Mouse (Mus musculus) embryonic facial prominence, embryonic 15.5 days (tissue): ENCODE data around the gene Speer4c. TPM values are rescaled to one million over a fixed set of nuclear protein-coding genes. Genes with fewer than 3 reads are reported as not detected.
"Not testable (repeated sequence)": the region's sequence is repeated elsewhere in the genome, so short reads cannot be mapped to it uniquely, and the experiment has no call there.

ENCODE experiments used
- ATAC-seq: fragments of 200-750 bp; cut with Nextera tagmentation; 2 replicates; pipeline ENCODE4 v1.8.0; 2017; ENCODE audit warnings: low read depth, moderate TSS enrichment; ENCODE audit not compliant: insufficient number of reproducible peaks, low FRiP score, low TSS enrichment
- H3K27ac ChIP-seq: fragments of 300-500 bp; sonication (generic); replicated peaks from 2 replicates; pipeline ENCODE4 v1.5.1; 2015; ENCODE audit warnings: mild to moderate bottlenecking, inconsistent platforms
- H3K27me3 ChIP-seq: fragments of 300-500 bp; sonication (generic); 2 replicates; pipeline ENCODE4 v1.6.1; 2015; ENCODE audit warnings: inconsistent platforms
- H3K36me3 ChIP-seq: fragments of 300-500 bp; sonication (generic); 2 replicates; pipeline ENCODE4 v1.6.1; 2015; ENCODE audit warnings: mild to moderate bottlenecking, inconsistent platforms
- H3K4me1 ChIP-seq: fragments of 300-500 bp; sonication (generic); 2 replicates; pipeline ENCODE4 v1.6.1; 2015; ENCODE audit warnings: inconsistent platforms
- H3K4me2 ChIP-seq: fragments of 300-500 bp; sonication (generic); replicated peaks from 2 replicates; pipeline ENCODE4 v1.6.1; 2015; ENCODE audit warnings: mild to moderate bottlenecking, inconsistent platforms
- H3K4me3 ChIP-seq: fragments of 300-500 bp; sonication (generic); replicated peaks from 2 replicates; pipeline ENCODE4 v1.5.1; 2015; ENCODE audit warnings: mild to moderate bottlenecking, inconsistent platforms
- H3K9ac ChIP-seq: fragments of 300-500 bp; sonication (generic); 2 replicates; pipeline ENCODE4 v1.6.1; 2015; ENCODE audit warnings: inconsistent platforms
- H3K9me3 ChIP-seq: fragments of 300-500 bp; sonication (generic); replicated peaks from 2 replicates; pipeline ENCODE4 v1.6.1; 2016; ENCODE audit warnings: inconsistent platforms
- WGBS: fragments of 180-500 bp; shearing (Covaris S2); methylation state at CpG from one replicate; pipeline ENCODE4 v1.1.7; 2015; 5-methylcytosine and 5-hydroxymethylcytosine counted together
- polyA plus RNA-seq: library from polyadenylated mRNA; unstranded; fragments of >200 nt; fragmentation: Nextera tagmentation; extraction: Ambion mirVana; gene quantifications from 2 replicates; pipeline ENCODE4 v1.2.1, GENCODE M21; 2015

Speer4c gene
- 0.16 and 0.17 TPM in 2 replicates for polyA plus RNA-seq

- H3K36me3 ChIP-seq, H3K9ac ChIP-seq, H3K9me3 ChIP-seq, H3K4me3 ChIP-seq, H3K4me2 ChIP-seq, H3K27ac ChIP-seq, H3K4me1 ChIP-seq, ATAC-seq, H3K27me3 ChIP-seq: not testable (repeated sequence)
Observed at GRCm38 (mm10) chr5:15714171-15714570, at the start of gene Speer4c. TSS of gene Speer4c (minus strand) at chr5:15714271.

- H3K9ac ChIP-seq, result no peak overlapping the region
- H3K4me2 ChIP-seq, result no peak overlapping the region
- 39% methylated on average over 4 of the region's 4 CpGs for WGBS
- H3K36me3 ChIP-seq, result no peaks in the 10 kb centered on the region
- no peak overlapping the region for H3K4me3 ChIP-seq
- no peaks in the 10 kb centered on the region for H3K9me3 ChIP-seq
- no peaks in the 10 kb centered on the region for H3K4me1 ChIP-seq
- ATAC-seq, result peak; percentile 84
- H3K27me3 ChIP-seq, result no peaks in the 10 kb centered on the region
- no peak overlapping the region for H3K27ac ChIP-seq
Observed at GRCm38 (mm10) chr5:15747478-15748255, 33.6 kb upstream of the Speer4c start.

- Histone ChIP-seq H3K4me2 (no peak overlapping the region), H3K27me3 (no peaks in the 10 kb centered on the region), H3K9ac (no peak overlapping the region), H3K27ac (no peak overlapping the region), H3K9me3 (no peaks in the 10 kb centered on the region), H3K4me1 (no peaks in the 10 kb centered on the region), H3K4me3 (no peak overlapping the region), H3K36me3 (no peaks in the 10 kb centered on the region)
- no peak for ATAC-seq
- WGBS, result 78% methylated on average over 3 of the region's 3 CpGs
Observed at GRCm38 (mm10) chr5:15734097-15734867, 20.2 kb upstream of the Speer4c start.

- H3K4me3 ChIP-seq, H3K36me3 ChIP-seq, H3K27ac ChIP-seq, H3K9me3 ChIP-seq, H3K4me2 ChIP-seq, H3K27me3 ChIP-seq, H3K4me1 ChIP-seq, H3K9ac ChIP-seq, ATAC-seq: not testable (repeated sequence)
- WGBS, result 26% methylated on average over 5 of the region's 5 CpGs
Observed at GRCm38 (mm10) chr5:15702891-15703290, 11.2 kb downstream of the Speer4c start.

- not testable (repeated sequence) for H3K4me1 ChIP-seq, H3K9ac ChIP-seq, ATAC-seq, H3K36me3 ChIP-seq, H3K4me2 ChIP-seq, H3K27ac ChIP-seq, H3K27me3 ChIP-seq, H3K9me3 ChIP-seq, H3K4me3 ChIP-seq
- WGBS, result 38% methylated on average over 2 of the region's 2 CpGs
Observed at GRCm38 (mm10) chr5:15697719-15698118, 16.4 kb downstream of the Speer4c start.

GRCm38 (mm10) chr5:15691849-15692248, 22.2 kb downstream of the Speer4c start:
- not testable (repeated sequence) for H3K9ac ChIP-seq, ATAC-seq, H3K27ac ChIP-seq, H3K4me3 ChIP-seq, H3K27me3 ChIP-seq, H3K9me3 ChIP-seq, H3K36me3 ChIP-seq, H3K4me1 ChIP-seq, H3K4me2 ChIP-seq
- 81% methylated on average over 4 of the region's 4 CpGs for WGBS

GRCm38 (mm10) chr5:15690822-15691221, 23.2 kb downstream of the Speer4c start:
- H3K4me2 ChIP-seq, H3K36me3 ChIP-seq, H3K9me3 ChIP-seq, ATAC-seq, H3K9ac ChIP-seq, H3K27ac ChIP-seq, H3K27me3 ChIP-seq, H3K4me1 ChIP-seq, H3K4me3 ChIP-seq: not testable (repeated sequence)
- WGBS, result 71% methylated on average over 4 of the region's 4 CpGs

- H3K36me3 ChIP-seq, H3K4me3 ChIP-seq, H3K9me3 ChIP-seq, H3K9ac ChIP-seq, H3K27me3 ChIP-seq, H3K27ac ChIP-seq, H3K4me1 ChIP-seq, H3K4me2 ChIP-seq: not testable (repeated sequence)
- WGBS, result 70% methylated on average over 6 of the region's 6 CpGs
- ATAC-seq, result peak; percentile 84
Observed at GRCm38 (mm10) chr5:15689659-15690213, 24.3 kb downstream of the Speer4c start.

GRCm38 (mm10) chr5:15688874-15689658, 25.0 kb downstream of the Speer4c start:
- not testable (repeated sequence) for H3K9ac ChIP-seq, H3K4me2 ChIP-seq, H3K27me3 ChIP-seq, H3K4me1 ChIP-seq, H3K27ac ChIP-seq, H3K9me3 ChIP-seq, H3K4me3 ChIP-seq, H3K36me3 ChIP-seq
- WGBS, result 63% methylated on average over 4 of the region's 4 CpGs
- ATAC-seq, result peak; percentile 85

- 78% methylated on average over 8 of the region's 10 CpGs for WGBS
- peak; percentile 78 for ATAC-seq
Observed at GRCm38 (mm10) chr5:15681301-15682035, 32.6 kb downstream of the Speer4c start.

More at GRCm38 (mm10) chr5:15681301-15682035, 32.6 kb downstream of the Speer4c start:
- not testable (repeated sequence) for H3K4me2 ChIP-seq, H3K27me3 ChIP-seq, H3K9ac ChIP-seq, H3K4me1 ChIP-seq, H3K27ac ChIP-seq, H3K36me3 ChIP-seq, H3K4me3 ChIP-seq
- peaks cover 10% of the 10 kb centered on the region; the same call in 1 of the 2 replicates for H3K9me3 ChIP-seq
